Mouse (Mus musculus): ENCODE data around the gene Vmn1r137. TPM values are rescaled to one million over a fixed set of nuclear protein-coding genes. Genes with fewer than 3 reads are reported as not detected.
"Not testable (repeated sequence)": the region's sequence is repeated elsewhere in the genome, so short reads cannot be mapped to it uniquely, and the experiment has no call there.

Vmn1r137 gene
- total RNA-seq (2022) = not detected

- not testable (repeated sequence) for DNase-seq (ENCODE audit: low spot score in 2 of 2)
Measured at GRCm38 (mm10) chr7:21994287-21994686, at the start of gene Vmn1r137. TSS of gene Vmn1r137 (plus strand) at chr7:21994587.

GRCm38 (mm10) chr7:22028797-22029196 lies 34.4 kb downstream of the Vmn1r137 start, which contains the start of gene Vmn1r138:
TSS of gene Vmn1r138 (minus strand) at chr7:22028897.
- not testable (repeated sequence) for DNase-seq (ENCODE audit: low spot score in 2 of 2)

Other genes starting within 250 kb of the Vmn1r137 start
- gene Gm4175, start 233.1 kb upstream of the Vmn1r137 start, total RNA-seq (2022) = not detected
- gene Gm4177, start 197.9 kb upstream of the Vmn1r137 start, total RNA-seq (2022) = not detected
- not detected for gene Vmn1r135, start 162.2 kb upstream of the Vmn1r137 start, total RNA-seq (2022)
- gene Gm5725, start 150.3 kb upstream of the Vmn1r137 start, total RNA-seq (2022) = not detected
- not detected for gene Gm5891, start 73.3 kb upstream of the Vmn1r137 start, total RNA-seq (2022)
- gene Vmn1r138, start 34.3 kb downstream of the Vmn1r137 start, total RNA-seq (2022) = not detected
- gene Gm6176, start 61.7 kb downstream of the Vmn1r137 start, total RNA-seq (2022) = not detected
- gene Vmn1r139, start 74.5 kb downstream of the Vmn1r137 start, total RNA-seq (2022) = not detected
- not detected for gene Gm16451, start 123.7 kb downstream of the Vmn1r137 start, total RNA-seq (2022)
- gene Gm10666, start 140.2 kb downstream of the Vmn1r137 start, total RNA-seq (2022) = not detected
- not detected for gene Vmn1r142, start 169.4 kb downstream of the Vmn1r137 start, total RNA-seq (2022)
- gene Vmn1r143, start 194.8 kb downstream of the Vmn1r137 start, total RNA-seq (2022) = not detected
- not detected for gene Gm8653, start 206.7 kb downstream of the Vmn1r137 start, total RNA-seq (2022)
- gene Gm8453, start 234.9 kb downstream of the Vmn1r137 start, total RNA-seq (2022) = not detected

All from layer of hippocampus, adult 8-10 months (tissue).